Mouse (Mus musculus): ENCODE measurements around the gene Psmc1. TPM values are rescaled to one million over a fixed set of nuclear protein-coding genes. Genes with fewer than 3 reads are reported as not detected.

Psmc1 gene
- polyA plus RNA-seq, 1 experiment from 2014 or later, result 267 TPM

DNA sequence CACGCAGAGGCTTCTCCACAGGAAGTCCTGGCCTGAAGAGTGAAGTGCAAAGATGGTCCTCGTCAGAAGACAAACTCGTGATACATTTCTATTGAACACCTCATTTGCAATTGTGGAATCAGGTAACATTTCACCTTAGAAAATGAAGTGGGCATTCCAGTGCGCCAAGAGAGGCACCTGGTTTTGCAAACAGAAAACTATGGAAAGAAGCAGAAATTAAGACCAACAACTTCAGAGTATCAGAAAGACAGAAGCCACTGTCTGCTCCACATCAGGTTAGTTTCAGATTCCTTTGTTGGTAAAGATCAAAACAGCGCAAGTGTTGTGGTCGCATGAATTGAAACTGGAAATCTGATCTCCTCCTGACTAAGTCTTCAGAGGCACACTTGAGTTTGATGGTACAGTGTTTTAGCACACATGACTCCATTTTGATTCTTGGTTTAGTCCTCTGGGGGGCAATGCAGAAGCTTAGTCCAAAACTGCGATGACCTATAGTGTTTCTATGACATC, 55.1 kb downstream of the Psmc1 start:
- Histone ChIP-seq H3K27me3 (replicated peaks) (no peaks in the 10 kb centered on the region), H3K4me3 (no peak overlapping the region), H3K9ac (no peak overlapping the region), H3K4me1 (peaks cover 17% of the 10 kb centered on the region), H3K36me3 (replicated peaks) (no peaks in the 10 kb centered on the region), H3K9me3 (no peaks in the 10 kb centered on the region), H3K4me2 (no peak overlapping the region), H3K27ac (no peak overlapping the region)
- ATAC-seq (replicated peaks), result no peak
- 83% methylated on average over 7 of the region's 7 CpGs for WGBS

DNA sequence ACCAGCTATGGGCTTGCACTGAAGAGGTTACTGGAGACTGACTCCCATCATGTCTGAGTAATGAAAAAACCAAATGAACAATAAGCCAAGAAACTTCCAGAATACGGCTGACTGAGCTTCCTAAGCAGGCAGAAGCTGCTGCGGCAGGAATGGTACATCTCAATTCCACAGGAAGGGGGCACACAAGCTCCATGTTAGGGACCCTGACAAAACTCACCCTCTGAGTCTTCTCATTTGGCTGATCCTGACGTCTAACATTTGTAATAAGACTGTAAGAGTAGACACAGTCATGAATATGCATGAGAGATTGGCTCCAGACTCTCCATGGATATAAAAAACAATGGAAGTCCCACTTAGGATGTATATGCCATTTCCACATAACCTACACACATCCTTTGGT, 56.2 kb downstream of the Psmc1 start:
- Histone ChIP-seq H3K27ac (0 out of 2 replicates have a peak overlapping the region, but pooled peaks have one; percentile 28), H3K36me3 (replicated peaks) (no peaks in the 10 kb centered on the region), H3K9ac (no peak overlapping the region), H3K4me3 (no peak overlapping the region), H3K4me1 (peaks cover 17% of the 10 kb centered on the region), H3K27me3 (replicated peaks) (no peaks in the 10 kb centered on the region), H3K4me2 (no peak overlapping the region), H3K9me3 (no peaks in the 10 kb centered on the region)
- peak; percentile 84 for ATAC-seq (replicated peaks)
- 7% methylated on average over 3 of the region's 3 CpGs for WGBS

DNA sequence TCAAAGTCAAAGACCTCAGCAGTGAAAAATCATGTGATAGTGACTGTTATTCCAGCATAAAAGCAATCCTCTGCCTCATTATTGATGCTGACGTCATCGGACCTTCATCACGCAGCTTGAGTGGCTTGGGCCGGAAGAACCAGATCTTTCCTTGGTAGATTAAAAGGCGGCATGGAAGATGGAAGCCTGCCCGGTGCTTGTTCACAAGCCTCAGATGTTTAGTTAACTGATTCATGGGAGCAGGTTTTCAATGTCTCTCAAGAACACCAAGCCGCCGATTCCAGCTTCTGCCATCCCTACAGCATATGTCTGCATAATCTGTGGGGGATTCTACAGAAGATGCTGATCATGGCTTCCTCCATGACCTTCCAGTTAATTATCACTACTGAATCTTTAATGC, 57.0 kb downstream of the Psmc1 start:
- no peaks in the 10 kb centered on the region for H3K27me3 ChIP-seq (replicated peaks)
- no peak overlapping the region for H3K9ac ChIP-seq
- no peak overlapping the region for H3K4me3 ChIP-seq
- H3K36me3 ChIP-seq (replicated peaks), result no peaks in the 10 kb centered on the region
- no peak overlapping the region for H3K4me2 ChIP-seq
- peaks cover 17% of the 10 kb centered on the region for H3K4me1 ChIP-seq
- 0 out of 2 replicates have a peak overlapping the region, but pooled peaks have one; percentile 28 for H3K27ac ChIP-seq
- WGBS, result 59% methylated on average over 8 of the region's 8 CpGs
- no peaks in the 10 kb centered on the region for H3K9me3 ChIP-seq
- no peak for ATAC-seq (replicated peaks)

DNA sequence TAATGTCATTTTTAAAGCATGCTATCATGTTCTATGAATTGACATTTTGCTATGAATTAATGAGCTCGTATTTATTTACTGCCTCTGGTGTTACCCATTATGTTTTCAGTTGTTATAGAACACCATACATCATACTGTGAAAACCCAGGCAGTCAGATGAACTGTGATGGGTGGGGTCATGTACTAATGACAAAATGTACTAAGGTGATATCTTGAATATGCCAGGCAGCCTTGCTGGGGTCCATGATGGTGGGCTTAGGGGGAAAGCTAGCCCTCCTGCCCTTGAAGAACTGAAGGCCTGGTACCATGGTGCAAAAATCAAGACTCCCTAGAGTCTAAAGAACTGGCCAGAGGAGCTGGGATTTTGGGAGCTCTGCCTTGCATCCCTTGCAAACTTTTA, 57.5 kb downstream of the Psmc1 start:
- 69% methylated on average over 1 of the region's 1 CpGs for WGBS
- Histone ChIP-seq H3K4me2 (no peak overlapping the region), H3K4me1 (peaks cover 17% of the 10 kb centered on the region), H3K36me3 (replicated peaks) (no peaks in the 10 kb centered on the region), H3K27me3 (replicated peaks) (no peaks in the 10 kb centered on the region), H3K27ac (peak overlapping the region; percentile 77), H3K9ac (no peak overlapping the region), H3K9me3 (no peaks in the 10 kb centered on the region), H3K4me3 (no peak overlapping the region)
- 0 out of 2 replicates have a peak, but pooled peaks have one; percentile 12 for ATAC-seq (replicated peaks)

DNA sequence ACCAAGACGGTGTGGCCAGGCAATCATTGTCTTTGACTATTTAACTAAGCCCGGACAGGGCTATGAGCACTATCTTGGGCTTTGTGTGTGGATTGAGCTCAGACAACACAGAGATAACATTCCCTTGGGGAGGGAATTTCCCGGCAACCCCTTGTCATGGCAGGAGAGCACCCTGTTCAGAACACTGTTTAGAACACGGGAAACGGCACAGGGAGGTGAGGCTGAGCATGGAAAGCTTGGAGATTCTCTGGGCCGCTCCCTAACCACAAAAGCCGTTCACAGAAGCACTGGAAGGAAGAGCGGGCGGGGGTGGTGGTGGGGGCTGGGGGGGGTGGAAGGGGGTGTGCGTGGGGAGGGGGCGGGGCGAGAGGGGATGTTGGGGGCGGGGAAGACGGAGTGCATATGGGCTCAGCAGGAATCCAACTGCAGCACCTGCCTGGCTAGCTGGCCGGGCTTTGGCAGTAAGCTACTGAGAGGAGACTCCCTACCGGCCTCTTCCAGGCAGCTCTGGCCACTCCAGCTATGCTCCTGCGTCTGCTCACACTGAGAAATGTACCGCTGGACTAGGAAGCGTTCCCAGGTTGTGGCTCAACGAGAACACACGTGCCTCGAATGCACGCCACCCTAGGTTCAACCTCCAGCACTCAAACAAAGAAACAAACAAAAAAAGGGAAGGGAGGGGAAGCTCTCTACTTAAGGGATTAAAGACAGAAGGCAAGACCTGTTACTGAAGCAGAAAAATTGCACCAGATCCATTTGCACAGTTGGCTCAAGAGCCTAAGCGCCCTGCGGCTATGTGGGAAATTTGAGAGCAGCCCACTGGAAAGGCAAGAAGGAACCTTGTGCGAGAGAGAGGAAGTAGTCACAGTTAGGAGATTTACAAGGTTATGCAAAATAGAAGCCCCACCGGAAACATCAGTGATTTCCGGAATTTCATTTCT, 58.2 kb downstream of the Psmc1 start:
- Histone ChIP-seq H3K9me3 (no peaks in the 10 kb centered on the region), H3K9ac (peak overlapping the region; percentile 32; the same call in 1 of the 2 replicates), H3K4me1 (peaks cover 17% of the 10 kb centered on the region), H3K4me2 (peak overlapping the region; percentile 49), H3K27me3 (replicated peaks) (no peaks in the 10 kb centered on the region), H3K4me3 (0 out of 2 replicates have a peak overlapping the region, but pooled peaks have one; percentile 18), H3K36me3 (replicated peaks) (no peaks in the 10 kb centered on the region), H3K27ac (peak overlapping the region; percentile 77)
- peak; percentile 71 for ATAC-seq (replicated peaks)
- 9% methylated on average over 23 of the region's 28 CpGs for WGBS

DNA sequence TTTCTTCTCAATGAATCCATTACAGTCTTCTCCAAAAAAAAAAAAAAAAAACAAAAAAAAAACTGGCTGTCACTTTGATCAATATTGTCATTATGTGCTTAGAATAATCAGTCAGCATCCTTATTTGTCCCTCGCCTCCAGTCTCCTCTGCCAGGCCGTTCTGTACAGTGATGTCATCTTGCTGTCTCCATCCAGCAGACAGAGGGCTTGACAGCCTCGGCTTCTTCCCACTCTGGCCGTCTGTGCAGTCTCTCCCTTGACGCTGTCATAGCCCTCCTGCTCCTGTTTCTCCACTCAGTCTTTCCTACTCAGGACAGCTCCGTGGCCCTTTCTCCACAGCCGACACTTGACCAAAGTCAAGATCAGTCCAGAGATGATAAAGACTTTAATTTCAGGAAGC, 62.5 kb downstream of the Psmc1 start:
- Histone ChIP-seq H3K4me1 (peaks cover 11% of the 10 kb centered on the region), H3K4me3 (no peak overlapping the region), H3K9ac (no peak overlapping the region), H3K4me2 (no peak overlapping the region), H3K27ac (no peak overlapping the region), H3K27me3 (replicated peaks) (no peaks in the 10 kb centered on the region), H3K9me3 (no peaks in the 10 kb centered on the region), H3K36me3 (replicated peaks) (no peaks in the 10 kb centered on the region)
- 80% methylated on average over 7 of the region's 7 CpGs for WGBS
- ATAC-seq (replicated peaks), result no peak

Other genes with a start within 250 kb of the Psmc1 start
- 4.1 and 4.8 TPM in 2 replicates for gene Efcab11, start 225.7 kb upstream of the Psmc1 start, polyA plus RNA-seq (2015; fragmentation: Nextera tagmentation; extraction: Ambion mirVana)
- 53.0 and 56.2 TPM in 2 replicates for gene Tdp1, start 225.6 kb upstream of the Psmc1 start, polyA plus RNA-seq (2015; fragmentation: Nextera tagmentation; extraction: Ambion mirVana)
- 1.1 and 1.4 TPM in 2 replicates for gene Kcnk13, start 145.7 kb upstream of the Psmc1 start, polyA plus RNA-seq (2015; fragmentation: Nextera tagmentation; extraction: Ambion mirVana)
- gene Nrde2, start 49.5 kb downstream of the Psmc1 start, polyA plus RNA-seq (2015; fragmentation: Nextera tagmentation; extraction: Ambion mirVana), result 12.2 and 14.1 TPM in 2 replicates
- gene Calm1, start 89.3 kb downstream of the Psmc1 start, polyA plus RNA-seq (2015; fragmentation: Nextera tagmentation; extraction: Ambion mirVana), result 2,307 and 2,436 TPM in 2 replicates